Mouse (Mus musculus): Measurements from ENCODE around the gene Senp6.
"Not testable (repeated sequence)": the region's sequence is repeated elsewhere in the genome, so short reads cannot be mapped to it uniquely, and the experiment has no call there.

GRCm38 (mm10) chr9:80044301-80044700, 22.4 kb upstream of the Senp6 start:
- TF ChIP-seq CTCF (IDR thresholded peaks at IDR 0.05; ENCODE audit: borderline replicate concordance, extremely low read depth, insufficient read depth, insufficient read length); POLR2A (IDR thresholded peaks at IDR 0.05; ENCODE audit: borderline replicate concordance, extremely low read depth, insufficient read depth, insufficient read length, poor library complexity, severe bottlenecking): not testable (repeated sequence)

Measured in brain, embryonic 14.5 days (tissue).